Mouse (Mus musculus) liver, postnatal 0 days (tissue): ENCODE data around the gene Ctf2.

Experiments
- CTCF ChIP-seq: sonication (generic); IDR thresholded peaks from 2 replicates; pipeline ENCODE4 v1.5.1; 2016; ENCODE audit warnings: antibody characterized with exemption, low read depth
- EP300 ChIP-seq: IDR thresholded peaks from 2 replicates; pipeline ENCODE4 v1.6.1; 2016; ENCODE audit warnings: antibody characterized with exemption, low read depth, mild to moderate bottlenecking

DNA sequence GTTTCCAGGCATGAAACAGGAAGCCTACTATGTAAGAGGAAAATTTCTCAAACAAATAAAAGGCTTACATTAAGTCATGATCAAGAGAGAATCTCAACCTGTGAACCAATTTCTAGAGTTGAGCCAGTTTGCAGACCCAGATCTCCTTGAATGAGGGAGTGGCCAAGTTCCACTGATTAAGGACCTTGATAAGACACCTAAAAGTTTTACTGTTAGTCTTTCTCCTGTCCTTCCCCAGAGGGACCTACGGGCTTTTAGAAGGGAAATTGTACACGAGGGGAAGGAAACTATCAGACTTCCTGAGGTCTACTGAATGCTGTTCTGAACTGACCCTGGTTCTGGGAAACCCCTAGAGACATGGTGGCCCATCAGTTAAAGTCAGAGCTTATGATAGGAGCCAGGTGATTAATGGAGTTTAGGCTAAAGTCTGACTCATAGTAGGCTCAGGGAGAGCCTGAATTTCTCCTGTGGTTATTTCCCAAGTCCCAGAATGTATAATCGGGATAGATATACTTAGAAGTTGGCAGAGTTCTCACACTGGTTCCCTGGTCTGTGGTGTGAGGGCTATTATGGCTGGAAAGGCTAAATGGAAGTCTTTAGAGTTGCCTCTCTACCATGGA lies 31.1 kb downstream of the Ctf2 start:
- no peak for TF ChIP-seq CTCF
- no peak for TF ChIP-seq EP300
